Mouse (Mus musculus) erythroid progenitor cell, adult 5-6 weeks (primary cell): ENCODE measurements around the gene Nr0b2. TPM values are rescaled to one million over a fixed set of nuclear protein-coding genes. Genes with fewer than 3 reads are reported as not detected.

Source experiments
- ATAC-seq: replicated peaks from 2 replicates; pipeline ENCODE4 v1.8.0; 2016; ENCODE audit warnings: moderate number of reproducible peaks, mild to moderate bottlenecking, moderate TSS enrichment, inconsistent platforms; ENCODE audit not compliant: poor library complexity, low FRiP score, severe bottlenecking
- total RNA-seq, 2 experiments: library from RNA; stranded (forward) in 1 of 2; stranded (reverse) in 1 of 2; fragments of 150-400 nt in 1 of 2; fragments of 186-747, 209-891 nt in 1 of 2; gene quantifications; 2 replicates each; pipeline versions ENCODE4 v1.2.3 to v1.2.4; 2015 to 2017; ENCODE audit warnings: low replicate concordance in 2 of 2

Nr0b2 gene
- total RNA-seq, 2 experiments from 2014 or later: not detected

GRCm38 (mm10) chr4:133601721-133602218 is 48.6 kb downstream of the Nr0b2 start, which contains the start of gene Sfn:
Gene Sfn (minus strand): TSS chr4:133602168.
- ATAC-seq: 0 out of 2 replicates have a peak, but pooled peaks have one; percentile 13

DNA sequence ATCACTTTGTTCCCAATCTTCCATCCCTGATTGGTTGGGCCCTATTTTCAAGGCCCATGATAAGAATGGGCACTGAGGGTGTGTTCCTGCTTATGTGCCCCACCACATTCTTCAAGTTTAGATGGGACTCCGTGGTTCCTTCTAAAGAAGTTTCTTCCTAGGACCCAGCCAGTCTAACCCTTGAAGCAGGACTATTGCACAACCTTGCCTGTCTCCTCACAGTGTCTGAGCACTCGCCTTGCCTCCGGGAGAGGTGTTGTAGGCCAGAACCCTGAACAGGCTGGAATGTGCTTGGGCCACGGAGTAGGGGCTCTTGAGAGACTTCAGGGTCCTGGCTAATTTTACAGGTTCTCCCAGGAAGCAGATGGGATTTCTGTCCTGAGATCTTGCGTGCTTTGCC is 49.9 kb downstream of the Nr0b2 start:
- no peak for ATAC-seq

GRCm38 (mm10) chr4:133604175-133604574 is 51.0 kb downstream of the Nr0b2 start:
- ATAC-seq: no peak

- no peak for ATAC-seq
Measured at GRCm38 (mm10) chr4:133604856-133605255, 51.7 kb downstream of the Nr0b2 start.

GRCm38 (mm10) chr4:133605330-133605729 is 52.2 kb downstream of the Nr0b2 start:
- no peak for ATAC-seq

Other genes starting within 250 kb of the Nr0b2 start
- 16.2 and 28.5 TPM in 2 replicates for gene Wdtc1, start 199.9 kb upstream of the Nr0b2 start, total RNA-seq (2015; ENCODE audit: low replicate concordance)
- gene Wdtc1, start 199.9 kb upstream of the Nr0b2 start, total RNA-seq (2017; ENCODE audit: low replicate concordance): 9.0 and 10.1 TPM in 2 replicates
- 15.9 and 18.4 TPM in 2 replicates for gene Slc9a1, start 183.7 kb upstream of the Nr0b2 start, total RNA-seq (2015; ENCODE audit: low replicate concordance)
- 13.5 and 13.7 TPM in 2 replicates for gene Slc9a1, start 183.7 kb upstream of the Nr0b2 start, total RNA-seq (2017; ENCODE audit: low replicate concordance)
- gene Tent5b, start 73.2 kb upstream of the Nr0b2 start, total RNA-seq (2015; ENCODE audit: low replicate concordance): not detected in 2 replicates
- gene Tent5b, start 73.2 kb upstream of the Nr0b2 start, total RNA-seq (2017; ENCODE audit: low replicate concordance): not detected in 2 replicates
- gene Trnp1, start 54.8 kb upstream of the Nr0b2 start, total RNA-seq (2015; ENCODE audit: low replicate concordance): not detected in 2 replicates
- not detected in 2 replicates for gene Trnp1, start 54.8 kb upstream of the Nr0b2 start, total RNA-seq (2017; ENCODE audit: low replicate concordance)
- not detected in 2 replicates for gene Kdf1, start 34.4 kb upstream of the Nr0b2 start, total RNA-seq (2015; ENCODE audit: low replicate concordance)
- not detected in 2 replicates for gene Kdf1, start 34.4 kb upstream of the Nr0b2 start, total RNA-seq (2017; ENCODE audit: low replicate concordance)
- 57.3 and 70.0 TPM in 2 replicates for gene Nudc, start 7.4 kb upstream of the Nr0b2 start, total RNA-seq (2015; ENCODE audit: low replicate concordance)
- 55.3 and 88.5 TPM in 2 replicates for gene Nudc, start 7.4 kb upstream of the Nr0b2 start, total RNA-seq (2017; ENCODE audit: low replicate concordance)
- gene Gpatch3, start 21.4 kb downstream of the Nr0b2 start, total RNA-seq (2015; ENCODE audit: low replicate concordance): 1.7 and 3.6 TPM in 2 replicates
- gene Gpatch3, start 21.4 kb downstream of the Nr0b2 start, total RNA-seq (2017; ENCODE audit: low replicate concordance): 4.1 and 19.7 TPM in 2 replicates
- gene Gpn2, start 31.0 kb downstream of the Nr0b2 start, total RNA-seq (2015; ENCODE audit: low replicate concordance): 4.2 and 12.3 TPM in 2 replicates
- 4.2 and 5.0 TPM in 2 replicates for gene Gpn2, start 31.0 kb downstream of the Nr0b2 start, total RNA-seq (2017; ENCODE audit: low replicate concordance)
- gene Sfn, start 48.8 kb downstream of the Nr0b2 start, total RNA-seq (2015; ENCODE audit: low replicate concordance): 2.9 TPM in 1 of 2 replicates, not detected in the other
- 0.64 TPM in 1 of 2 replicates, not detected in the other for gene Sfn, start 48.8 kb downstream of the Nr0b2 start, total RNA-seq (2017; ENCODE audit: low replicate concordance)
- gene Zdhhc18, start 96.8 kb downstream of the Nr0b2 start, total RNA-seq (2015; ENCODE audit: low replicate concordance): 8.3 and 19.3 TPM in 2 replicates
- 3.9 and 11.2 TPM in 2 replicates for gene Zdhhc18, start 96.8 kb downstream of the Nr0b2 start, total RNA-seq (2017; ENCODE audit: low replicate concordance)
- 1.3 and 4.0 TPM in 2 replicates for gene Pigv, start 119.3 kb downstream of the Nr0b2 start, total RNA-seq (2015; ENCODE audit: low replicate concordance)
- gene Pigv, start 119.3 kb downstream of the Nr0b2 start, total RNA-seq (2017; ENCODE audit: low replicate concordance): 2.7 and 3.2 TPM in 2 replicates
- gene Arid1a, start 203.4 kb downstream of the Nr0b2 start, total RNA-seq (2015; ENCODE audit: low replicate concordance): 65.8 and 102 TPM in 2 replicates
- gene Arid1a, start 203.4 kb downstream of the Nr0b2 start, total RNA-seq (2017; ENCODE audit: low replicate concordance): 42.9 and 69.1 TPM in 2 replicates